Mouse (Mus musculus): Measurements from ENCODE around the gene Fam198a. TPM values are rescaled to one million over a fixed set of nuclear protein-coding genes. Genes with fewer than 3 reads are reported as not detected.
A peak's percentile ranks its signal among the peaks of the same experiment; 100 is the strongest.

Fam198a gene
- polyA plus RNA-seq, 1 experiment from 2014 or later, result 2.9 TPM

DNA sequence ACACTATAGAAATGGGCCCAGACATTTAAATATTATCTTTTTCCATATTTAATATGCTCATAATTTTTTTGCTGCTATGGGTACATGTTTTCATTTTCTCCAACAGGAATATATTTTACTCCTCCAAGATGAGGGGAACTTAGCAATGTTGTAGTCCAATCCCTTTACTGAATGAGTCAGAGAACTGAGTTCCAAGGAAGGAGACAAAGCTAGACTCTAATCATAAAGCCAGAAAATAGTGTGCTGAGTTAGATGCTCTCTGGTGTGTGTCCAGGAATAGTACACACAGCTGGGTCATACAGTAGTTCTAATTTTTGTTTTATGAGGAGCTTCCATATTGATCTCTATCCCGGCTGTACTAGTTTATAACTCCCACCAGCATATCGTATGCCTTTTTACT lies 55.4 kb downstream of the Fam198a start:
- 94% methylated on average over 2 of the region's 2 CpGs for WGBS
- H3K9me3 ChIP-seq (ENCODE audit: control insufficient read depth, low read length), result no peaks in the 10 kb centered on the region
- no peaks in the 10 kb centered on the region for H3K36me3 ChIP-seq (ENCODE audit: control insufficient read depth, insufficient read depth, low read length)
- H3K4me3 ChIP-seq (ENCODE audit: low read length), result no peak overlapping the region
- peaks cover 9% of the 10 kb centered on the region for H3K4me1 ChIP-seq (ENCODE audit: control insufficient read depth, insufficient read depth, low read depth, low read length)
- H3K9ac ChIP-seq (ENCODE audit: low read depth, low read length), result no peak overlapping the region
- H3K4me2 ChIP-seq (ENCODE audit: low read length), result no peak overlapping the region
- ATAC-seq, result no peak
- H3K27ac ChIP-seq (ENCODE audit: low read depth, low read length), result no peak overlapping the region
- peaks cover 2% of the 10 kb centered on the region; the same call in 1 of the 2 replicates for H3K27me3 ChIP-seq (replicated peaks; ENCODE audit: control insufficient read depth, insufficient read depth, low read length)

DNA sequence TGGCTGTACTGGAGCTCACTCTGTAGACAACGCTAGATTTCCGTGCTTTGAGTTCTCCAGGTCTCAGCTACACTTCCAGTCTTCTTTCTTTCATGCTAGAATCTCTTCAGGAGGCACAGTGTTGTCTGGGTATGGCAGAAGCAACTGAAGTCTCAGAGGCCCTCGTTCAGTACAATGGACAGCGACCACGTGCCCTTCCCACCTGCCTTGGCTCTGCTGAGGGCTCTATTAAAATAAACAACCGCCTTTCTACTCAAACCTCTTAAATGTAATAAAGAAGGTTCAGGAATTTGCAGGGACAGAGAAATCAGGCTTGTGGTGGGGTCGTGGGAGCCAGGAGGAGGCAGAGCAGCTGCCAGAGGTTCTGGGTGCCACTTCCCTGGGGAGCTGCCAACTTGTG lies 55.8 kb downstream of the Fam198a start:
- H3K27ac ChIP-seq (ENCODE audit: low read depth, low read length), result no peak overlapping the region
- peaks cover 9% of the 10 kb centered on the region for H3K4me1 ChIP-seq (ENCODE audit: control insufficient read depth, insufficient read depth, low read depth, low read length)
- no peak overlapping the region for H3K4me3 ChIP-seq (ENCODE audit: low read length)
- WGBS, result 16% methylated on average over 7 of the region's 7 CpGs
- H3K27me3 ChIP-seq (replicated peaks; ENCODE audit: control insufficient read depth, insufficient read depth, low read length), result peaks cover 2% of the 10 kb centered on the region; the same call in 1 of the 2 replicates
- no peaks in the 10 kb centered on the region for H3K9me3 ChIP-seq (ENCODE audit: control insufficient read depth, low read length)
- no peak overlapping the region for H3K4me2 ChIP-seq (ENCODE audit: low read length)
- no peaks in the 10 kb centered on the region for H3K36me3 ChIP-seq (ENCODE audit: control insufficient read depth, insufficient read depth, low read length)
- no peak overlapping the region for H3K9ac ChIP-seq (ENCODE audit: low read depth, low read length)
- no peak for ATAC-seq

DNA sequence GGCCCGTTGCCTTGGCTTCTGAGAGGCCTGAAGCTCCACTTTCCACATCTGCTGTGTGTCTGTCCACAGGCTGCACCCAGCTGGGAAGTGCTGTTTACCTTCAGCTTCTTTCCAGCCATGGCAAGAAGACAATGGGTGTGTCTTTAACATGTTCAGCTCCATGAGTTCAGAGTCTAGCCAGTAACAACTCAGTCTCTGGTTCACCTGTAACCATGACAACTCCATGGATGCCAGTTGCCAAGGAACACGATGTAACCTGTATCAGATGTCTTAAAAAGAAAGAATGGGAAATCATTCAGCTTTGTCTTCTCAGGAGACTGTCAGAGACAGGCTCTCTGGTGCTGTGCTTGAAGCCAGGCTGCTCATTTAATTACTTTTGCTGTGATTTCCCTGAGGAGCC lies 58.1 kb downstream of the Fam198a start:
- H3K27ac ChIP-seq (ENCODE audit: low read depth, low read length), result peak overlapping the region; percentile 59
- WGBS, result 6% methylated on average over 2 of the region's 2 CpGs
- H3K27me3 ChIP-seq (replicated peaks; ENCODE audit: control insufficient read depth, insufficient read depth, low read length), result peaks cover 2% of the 10 kb centered on the region; the same call in 1 of the 2 replicates

DNA sequence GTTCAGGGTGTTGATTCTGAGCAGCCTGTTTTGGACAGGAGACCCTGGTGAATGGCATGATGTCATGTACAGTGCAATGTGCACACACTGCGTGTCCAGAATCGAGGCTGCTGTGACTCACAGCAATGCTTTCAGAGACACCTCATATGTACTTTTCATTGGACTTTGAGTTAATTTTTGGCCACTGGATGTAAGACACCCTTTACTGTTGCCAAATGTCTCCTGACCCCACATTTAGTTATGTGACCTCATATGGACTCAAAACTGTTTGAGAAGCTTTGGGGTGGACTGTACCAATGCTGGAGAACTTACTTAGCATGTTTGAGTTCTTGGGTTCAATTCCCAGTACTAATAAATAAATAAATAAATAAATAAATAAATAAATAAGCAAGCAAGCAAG lies 60.0 kb downstream of the Fam198a start:
- Histone ChIP-seq H3K36me3 (ENCODE audit: control insufficient read depth, insufficient read depth, low read length) (no peaks in the 10 kb centered on the region), H3K9me3 (ENCODE audit: control insufficient read depth, low read length) (no peaks in the 10 kb centered on the region), H3K4me3 (ENCODE audit: low read length) (no peak overlapping the region), H3K27me3 (replicated peaks; ENCODE audit: control insufficient read depth, insufficient read depth, low read length) (no peaks in the 10 kb centered on the region), H3K4me1 (ENCODE audit: control insufficient read depth, insufficient read depth, low read depth, low read length) (peaks cover 9% of the 10 kb centered on the region), H3K27ac (ENCODE audit: low read depth, low read length) (no peak overlapping the region), H3K4me2 (ENCODE audit: low read length) (no peak overlapping the region), H3K9ac (ENCODE audit: low read depth, low read length) (no peak overlapping the region)
- WGBS, result 94% methylated on average over 2 of the region's 2 CpGs
- no peak for ATAC-seq

More for the DNA sequence above, 58.1 kb downstream of the Fam198a start:
- ATAC-seq, result peak; percentile 77
- H3K4me3 ChIP-seq (ENCODE audit: low read length), result no peak overlapping the region
- no peaks in the 10 kb centered on the region for H3K36me3 ChIP-seq (ENCODE audit: control insufficient read depth, insufficient read depth, low read length)
- H3K9ac ChIP-seq (ENCODE audit: low read depth, low read length), result no peak overlapping the region
- H3K9me3 ChIP-seq (ENCODE audit: control insufficient read depth, low read length), result no peaks in the 10 kb centered on the region
- H3K4me1 ChIP-seq (ENCODE audit: control insufficient read depth, insufficient read depth, low read depth, low read length), result peaks cover 9% of the 10 kb centered on the region
- no peak overlapping the region for H3K4me2 ChIP-seq (ENCODE audit: low read length)

DNA sequence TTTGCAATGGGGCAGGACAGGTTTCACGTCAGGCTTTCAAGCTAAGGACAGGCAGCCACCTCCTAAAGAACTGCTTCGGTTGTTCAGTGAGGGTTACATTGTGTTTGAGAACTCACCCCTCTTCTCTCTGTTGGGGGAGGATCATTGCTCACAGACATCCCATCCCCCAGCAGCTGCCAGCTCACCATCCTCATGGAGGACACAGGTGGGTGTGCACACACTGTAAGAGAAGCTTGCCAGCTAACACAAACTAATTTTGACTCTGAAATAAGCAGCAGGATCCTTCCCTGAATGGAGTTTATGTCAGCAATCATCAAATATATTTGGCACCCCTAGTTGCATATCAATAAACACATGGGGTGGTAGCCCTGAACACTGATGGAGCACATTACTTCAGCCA lies 62.0 kb downstream of the Fam198a start:
- ATAC-seq, result no peak

DNA sequence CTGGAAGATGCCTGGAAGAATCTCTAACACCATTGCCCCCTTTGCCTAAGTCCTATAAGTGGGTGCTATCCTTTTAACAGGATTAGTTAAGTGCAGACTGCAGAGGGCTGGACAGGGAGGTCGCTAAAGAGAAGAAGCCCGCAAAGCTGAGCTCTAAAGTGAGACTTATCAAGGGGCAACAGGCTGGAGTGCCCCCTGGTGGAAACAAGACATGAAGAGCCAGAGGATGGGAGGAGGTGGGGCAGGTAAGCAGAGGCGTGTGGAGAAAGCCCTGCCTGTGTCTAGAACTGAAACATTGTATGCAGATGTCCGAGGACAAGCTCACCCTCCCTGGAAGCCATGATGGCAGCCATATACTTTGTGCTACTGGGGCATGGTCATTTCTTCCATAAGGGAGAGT lies 62.8 kb downstream of the Fam198a start:
- Histone ChIP-seq H3K9ac (ENCODE audit: low read depth, low read length) (no peak overlapping the region), H3K27me3 (replicated peaks; ENCODE audit: control insufficient read depth, insufficient read depth, low read length) (no peaks in the 10 kb centered on the region), H3K9me3 (ENCODE audit: control insufficient read depth, low read length) (no peaks in the 10 kb centered on the region), H3K4me2 (ENCODE audit: low read length) (no peak overlapping the region), H3K4me3 (ENCODE audit: low read length) (no peak overlapping the region), H3K27ac (ENCODE audit: low read depth, low read length) (no peak overlapping the region), H3K36me3 (ENCODE audit: control insufficient read depth, insufficient read depth, low read length) (no peaks in the 10 kb centered on the region), H3K4me1 (ENCODE audit: control insufficient read depth, insufficient read depth, low read depth, low read length) (peaks cover 7% of the 10 kb centered on the region)
- ATAC-seq, result no peak
- 81% methylated on average over 4 of the region's 4 CpGs for WGBS

More for the DNA sequence above, 62.0 kb downstream of the Fam198a start:
- Histone ChIP-seq H3K9me3 (ENCODE audit: control insufficient read depth, low read length) (no peaks in the 10 kb centered on the region), H3K27me3 (replicated peaks; ENCODE audit: control insufficient read depth, insufficient read depth, low read length) (no peaks in the 10 kb centered on the region), H3K36me3 (ENCODE audit: control insufficient read depth, insufficient read depth, low read length) (no peaks in the 10 kb centered on the region), H3K27ac (ENCODE audit: low read depth, low read length) (no peak overlapping the region), H3K9ac (ENCODE audit: low read depth, low read length) (no peak overlapping the region), H3K4me2 (ENCODE audit: low read length) (no peak overlapping the region), H3K4me1 (ENCODE audit: control insufficient read depth, insufficient read depth, low read depth, low read length) (peaks cover 9% of the 10 kb centered on the region), H3K4me3 (ENCODE audit: low read length) (no peak overlapping the region)
- WGBS, result 88% methylated on average over 2 of the region's 2 CpGs

DNA sequence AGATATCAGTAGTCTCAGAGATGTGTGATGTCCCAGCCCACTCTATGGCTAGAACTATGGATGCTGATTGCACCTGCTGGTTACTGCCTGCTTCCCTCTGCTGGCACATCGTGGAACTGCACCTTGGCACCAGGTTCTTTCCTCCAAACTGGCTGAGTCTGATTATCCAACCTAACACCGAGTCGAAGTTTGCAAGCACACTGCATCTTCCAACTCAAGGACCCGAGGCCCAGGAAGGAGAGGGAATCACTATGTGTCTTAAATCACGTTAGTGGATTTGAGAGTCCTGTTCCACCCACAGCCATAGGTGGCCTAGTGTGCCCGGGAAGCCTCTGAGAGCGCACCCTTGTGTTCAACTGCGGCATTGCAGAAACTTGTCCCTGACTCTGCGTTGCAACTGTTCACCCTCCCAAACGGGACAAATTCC lies 63.5 kb downstream of the Fam198a start:
- WGBS, result 11% methylated on average over 10 of the region's 10 CpGs
- H3K36me3 ChIP-seq (ENCODE audit: control insufficient read depth, insufficient read depth, low read length), result no peaks in the 10 kb centered on the region
- peak; percentile 51 for ATAC-seq
- no peak overlapping the region for H3K4me2 ChIP-seq (ENCODE audit: low read length)
- H3K27me3 ChIP-seq (replicated peaks; ENCODE audit: control insufficient read depth, insufficient read depth, low read length), result no peaks in the 10 kb centered on the region
- no peaks in the 10 kb centered on the region for H3K9me3 ChIP-seq (ENCODE audit: control insufficient read depth, low read length)
- H3K9ac ChIP-seq (ENCODE audit: low read depth, low read length), result no peak overlapping the region
- peaks cover 6% of the 10 kb centered on the region for H3K4me1 ChIP-seq (ENCODE audit: control insufficient read depth, insufficient read depth, low read depth, low read length)
- H3K4me3 ChIP-seq (ENCODE audit: low read length), result no peak overlapping the region
- H3K27ac ChIP-seq (ENCODE audit: low read depth, low read length), result no peak overlapping the region

DNA sequence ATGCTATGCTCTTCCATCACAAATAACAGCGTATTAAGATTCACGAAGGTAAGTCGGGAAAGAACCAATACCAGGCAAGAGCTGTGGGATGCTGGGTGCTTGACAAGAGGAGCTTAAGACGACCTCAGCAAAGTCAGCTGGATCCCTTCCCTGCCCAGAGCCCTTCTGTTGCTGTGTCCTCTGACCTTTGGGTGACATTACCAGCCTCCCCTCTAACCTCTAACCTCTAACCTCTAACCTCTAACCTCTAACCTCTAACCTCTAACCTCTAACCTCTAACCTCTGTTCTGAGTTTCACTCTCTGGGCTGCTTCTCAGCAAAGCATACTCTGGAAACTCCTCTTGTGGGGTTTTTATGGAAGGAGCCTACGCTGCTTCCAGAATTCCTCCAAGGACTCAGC lies 67.3 kb downstream of the Fam198a start:
- 77% methylated on average over 5 of the region's 5 CpGs for WGBS
- no peak overlapping the region for H3K9ac ChIP-seq (ENCODE audit: low read depth, low read length)
- H3K36me3 ChIP-seq (ENCODE audit: control insufficient read depth, insufficient read depth, low read length), result no peaks in the 10 kb centered on the region
- no peak for ATAC-seq
- no peaks in the 10 kb centered on the region for H3K9me3 ChIP-seq (ENCODE audit: control insufficient read depth, low read length)
- no peaks in the 10 kb centered on the region for H3K27me3 ChIP-seq (replicated peaks; ENCODE audit: control insufficient read depth, insufficient read depth, low read length)
- H3K27ac ChIP-seq (ENCODE audit: low read depth, low read length), result no peak overlapping the region
- no peak overlapping the region for H3K4me2 ChIP-seq (ENCODE audit: low read length)
- no peak overlapping the region for H3K4me3 ChIP-seq (ENCODE audit: low read length)
- H3K4me1 ChIP-seq (ENCODE audit: control insufficient read depth, insufficient read depth, low read depth, low read length), result peaks cover 6% of the 10 kb centered on the region

DNA sequence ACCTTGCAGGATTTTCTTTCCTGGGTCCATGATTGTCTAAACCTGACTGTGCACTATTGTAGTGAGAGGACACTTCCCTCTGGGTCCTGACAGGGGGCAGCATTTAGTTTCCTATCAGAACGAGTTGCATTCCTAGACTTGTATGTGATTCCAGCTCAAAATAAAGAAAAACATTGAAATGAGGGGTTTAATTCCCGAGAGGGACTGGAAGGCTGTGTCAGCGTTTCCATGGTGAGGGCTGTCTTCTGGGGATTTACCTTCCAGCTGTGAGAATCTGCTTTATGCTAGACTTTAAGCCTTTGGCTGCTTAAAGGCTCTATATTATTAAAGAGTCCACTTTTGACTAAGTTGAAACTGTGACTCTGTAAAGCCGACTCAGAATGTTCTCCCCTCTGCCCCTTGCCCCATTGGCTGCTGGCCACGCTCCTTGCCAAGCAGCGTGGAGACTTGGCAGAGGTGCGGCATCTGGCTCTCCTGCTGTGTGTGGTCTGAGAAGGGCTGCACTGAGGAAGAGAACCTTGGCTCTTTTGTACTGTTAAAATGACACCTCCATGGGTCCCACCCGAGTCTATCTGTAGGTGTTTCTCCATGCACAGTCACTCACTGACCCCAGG lies 68.1 kb downstream of the Fam198a start:
- Histone ChIP-seq H3K4me1 (ENCODE audit: control insufficient read depth, insufficient read depth, low read depth, low read length) (peaks cover 6% of the 10 kb centered on the region), H3K27ac (ENCODE audit: low read depth, low read length) (0 out of 2 replicates have a peak overlapping the region, but pooled peaks have one; percentile 20), H3K4me3 (ENCODE audit: low read length) (no peak overlapping the region), H3K4me2 (ENCODE audit: low read length) (peak overlapping the region; percentile 34), H3K9me3 (ENCODE audit: control insufficient read depth, low read length) (no peaks in the 10 kb centered on the region), H3K9ac (ENCODE audit: low read depth, low read length) (no peak overlapping the region), H3K27me3 (replicated peaks; ENCODE audit: control insufficient read depth, insufficient read depth, low read length) (no peaks in the 10 kb centered on the region), H3K36me3 (ENCODE audit: control insufficient read depth, insufficient read depth, low read length) (no peaks in the 10 kb centered on the region)
- WGBS, result 10% methylated on average over 8 of the region's 8 CpGs
- ATAC-seq, result peak; percentile 84
